Mouse (Mus musculus) mature B cell (primary cell): Measurements from ENCODE around the gene Pafah2.

ENCODE experiments used
- in situ Hi-C: fragments of 300-500 bp; cut with MboI; formaldehyde crosslinking; loops from 2 replicates; pipeline ENCODE4 v1.14.3; 2019

Pafah2 gene

DNA sequence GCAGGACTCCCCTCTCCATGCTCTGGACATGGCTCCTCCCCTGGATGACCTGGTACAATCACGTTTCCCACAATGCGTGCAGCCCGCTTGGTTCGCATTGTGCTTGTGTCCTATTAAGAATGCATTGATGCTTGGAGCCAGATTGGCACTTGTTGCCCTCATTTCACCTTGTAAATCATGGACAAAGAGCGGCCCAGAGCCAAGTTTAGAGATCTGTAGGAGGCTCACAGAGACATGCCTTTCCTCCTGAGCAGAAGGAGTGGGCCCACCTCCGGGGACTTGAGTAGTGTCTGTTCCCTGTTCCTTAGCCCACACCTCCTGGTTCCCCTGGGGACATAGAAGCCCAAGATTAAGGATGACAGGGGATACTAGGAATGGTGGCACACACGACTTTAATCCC lies 27.8 kb downstream of the Pafah2 start:
- in situ Hi-C loops, result no loop called here

DNA sequence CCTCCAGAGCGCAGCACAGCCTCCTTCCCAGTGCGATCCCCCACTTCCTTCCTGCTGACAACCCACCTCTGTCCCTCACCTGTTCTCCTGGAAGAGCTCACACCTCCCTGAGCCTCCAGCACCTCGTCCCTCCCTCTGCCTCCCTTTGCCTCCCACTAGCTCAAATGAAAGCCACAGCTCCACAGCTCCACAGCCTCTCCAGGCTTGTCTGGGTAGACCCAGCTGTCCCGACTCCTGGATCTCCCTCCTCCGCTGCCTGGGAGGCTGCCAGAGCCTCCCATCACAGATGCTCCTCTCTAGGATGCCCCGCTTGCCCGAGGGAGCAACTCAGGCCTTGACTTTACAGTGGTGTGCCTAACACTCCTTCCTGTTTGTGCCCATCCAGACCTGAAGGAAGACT lies 29.0 kb downstream of the Pafah2 start:
- in situ Hi-C loops, result no loop called here

DNA sequence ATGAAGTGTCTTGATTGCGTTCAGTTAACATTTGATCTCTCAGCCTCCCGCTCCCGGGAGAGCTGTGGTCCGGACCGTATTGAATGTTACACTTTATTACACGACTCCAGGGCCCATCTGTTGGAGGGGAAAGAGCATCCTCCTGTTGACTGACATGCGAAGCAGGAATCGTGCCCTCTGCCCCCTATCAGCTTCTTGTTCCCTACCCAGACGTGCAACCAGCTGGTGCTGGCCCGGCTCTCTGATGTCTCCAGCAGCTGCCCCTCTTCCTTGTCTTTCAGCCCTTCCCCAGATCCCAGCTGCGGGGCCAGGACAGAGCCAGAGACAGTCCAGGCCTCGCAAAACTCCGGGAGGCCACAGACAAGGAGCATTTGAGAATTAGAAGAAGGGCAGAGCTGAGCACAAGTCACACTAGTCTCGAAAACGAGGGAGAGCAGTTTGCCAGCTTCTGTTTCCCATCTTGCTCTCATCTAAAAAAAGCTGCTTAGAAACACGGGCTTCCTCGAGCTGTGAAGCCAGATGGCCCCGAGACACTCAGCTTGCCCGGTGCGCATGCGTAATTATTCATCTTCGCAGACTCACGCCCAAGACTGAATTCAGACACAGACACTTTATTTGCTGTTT lies 34.4 kb downstream of the Pafah2 start:
- in situ Hi-C loops, result no loop called here

DNA sequence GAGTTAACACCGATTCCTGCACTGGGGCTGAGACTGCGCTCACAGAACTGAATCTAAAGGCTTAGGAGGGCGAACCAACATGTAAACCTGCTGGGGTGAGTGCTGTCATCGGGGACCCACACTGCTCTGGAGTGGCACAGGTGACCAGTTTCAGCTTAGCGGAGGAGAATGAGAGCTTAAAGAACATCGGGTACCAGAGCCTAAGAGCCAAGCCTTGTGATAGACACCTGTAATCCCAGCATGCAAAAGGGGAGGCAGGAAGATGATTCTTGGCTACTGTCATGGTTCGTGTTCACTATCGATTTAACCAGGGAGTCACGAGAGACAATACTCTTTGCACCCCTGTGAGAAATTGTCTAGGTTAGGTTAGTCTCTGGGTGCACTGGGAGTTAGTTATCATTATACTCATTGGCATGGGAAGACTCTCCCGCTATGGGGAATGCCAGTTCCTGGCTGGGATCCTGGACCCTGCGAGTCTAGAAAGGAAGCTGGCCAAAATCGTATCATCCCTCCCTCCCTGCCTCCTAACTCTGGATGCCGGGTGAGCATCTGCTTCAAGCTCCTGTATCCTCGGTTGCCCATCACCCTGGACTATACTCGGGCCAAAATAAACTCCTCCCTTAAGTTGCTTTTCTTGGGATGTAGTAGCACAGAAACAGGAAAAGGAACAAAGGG lies 36.7 kb downstream of the Pafah2 start:
- in situ Hi-C loops, result no loop called here

DNA sequence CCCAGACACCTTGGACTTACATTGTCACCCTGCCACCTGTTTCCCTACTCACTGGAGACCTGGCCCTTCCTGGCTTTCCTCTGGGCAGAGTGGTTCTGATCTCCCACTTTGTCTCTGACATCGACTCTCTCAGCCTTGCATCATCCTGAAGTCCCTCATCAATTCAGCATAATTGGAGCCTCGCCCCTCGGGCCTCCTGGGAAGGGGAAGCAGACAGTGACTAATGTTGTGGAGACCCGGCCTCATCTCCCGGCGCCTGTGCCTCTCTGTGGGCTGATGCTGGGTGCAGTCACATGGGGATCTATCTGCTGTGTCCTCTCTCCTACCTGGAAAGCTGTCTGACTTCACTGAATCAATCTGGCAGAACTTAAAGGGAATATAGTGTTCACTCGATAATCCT lies 40.1 kb downstream of the Pafah2 start:
- in situ Hi-C loops, result no loop called here

DNA sequence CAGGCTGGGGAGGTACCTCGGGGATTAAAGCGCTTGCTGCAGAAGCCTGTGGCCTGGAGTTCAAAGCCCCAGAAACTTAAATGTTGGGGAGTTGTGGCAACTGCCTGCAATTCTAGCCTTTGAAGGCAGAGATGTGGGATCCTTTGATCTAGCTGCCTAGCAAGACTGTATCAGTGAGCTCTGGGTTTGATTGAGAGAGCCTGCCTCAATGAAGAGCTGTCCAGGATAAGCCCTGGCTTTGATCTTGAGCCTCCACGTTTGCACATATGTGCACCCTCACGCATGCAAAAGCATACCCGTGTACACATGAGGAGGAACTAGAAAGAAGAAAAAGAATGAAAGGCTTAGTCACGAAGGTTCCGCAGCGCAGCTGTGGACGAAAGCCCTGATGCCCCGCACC lies 40.5 kb downstream of the Pafah2 start:
- in situ Hi-C loops, result no loop called here

DNA sequence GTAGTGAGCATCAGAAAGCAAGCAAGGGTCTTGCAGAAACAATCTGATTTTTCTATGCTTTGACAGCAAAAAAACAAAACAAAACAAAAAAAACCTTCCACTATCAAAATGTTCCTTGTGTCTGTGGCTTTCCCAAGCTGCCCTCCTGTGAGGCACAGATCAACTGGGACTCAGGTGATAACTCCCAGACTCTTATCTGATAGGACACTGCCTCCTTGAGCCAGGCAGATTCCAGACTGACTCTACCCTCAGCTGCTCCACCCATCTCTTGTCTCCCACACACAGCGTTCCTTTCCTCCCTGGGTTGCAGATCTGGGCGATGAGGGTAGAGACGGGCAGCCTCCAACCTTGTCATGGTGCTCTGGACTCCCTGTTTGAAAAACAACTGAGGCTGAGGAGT lies 43.0 kb downstream of the Pafah2 start:
- in situ Hi-C loops, result no loop called here

DNA sequence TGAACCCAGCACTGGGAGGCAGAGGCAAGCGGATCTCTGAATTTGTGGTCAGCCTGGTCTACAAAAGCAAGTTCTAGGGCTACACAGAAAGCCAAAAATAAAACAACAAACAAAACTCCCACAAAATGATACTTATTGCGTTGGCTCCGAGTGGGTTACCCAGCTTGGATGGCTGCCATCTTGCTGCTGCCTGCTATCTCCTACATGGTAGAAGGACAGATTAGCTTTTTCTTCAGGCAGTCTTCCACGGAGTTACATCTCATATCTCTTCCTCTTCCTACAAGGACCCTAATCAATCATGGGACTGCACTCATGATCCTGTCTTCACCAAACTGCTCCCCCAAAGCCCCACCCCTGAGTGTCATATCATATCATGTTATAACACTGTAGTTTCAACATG lies 43.8 kb downstream of the Pafah2 start:
- in situ Hi-C loops, result no loop called here

DNA sequence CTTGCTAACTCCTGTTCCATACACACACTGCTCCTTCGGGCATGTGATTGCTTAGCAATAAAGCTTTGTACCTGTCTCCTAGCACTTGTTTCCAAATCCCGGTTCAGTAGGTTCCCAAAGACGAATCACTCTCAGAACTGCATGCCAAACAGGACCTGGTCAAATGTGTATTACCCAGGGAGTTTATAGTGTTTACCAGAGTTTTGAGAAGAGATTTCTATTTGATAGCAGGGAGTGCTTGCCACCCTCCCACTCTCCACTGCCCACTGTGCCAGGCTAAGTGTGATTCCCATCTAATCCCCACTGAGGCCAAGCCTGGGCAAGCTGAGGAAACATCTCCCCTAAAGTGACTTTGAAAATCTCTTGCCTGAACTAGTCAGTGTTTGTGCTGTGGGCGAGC lies 46.1 kb downstream of the Pafah2 start:
- in situ Hi-C loops, result no loop called here

DNA sequence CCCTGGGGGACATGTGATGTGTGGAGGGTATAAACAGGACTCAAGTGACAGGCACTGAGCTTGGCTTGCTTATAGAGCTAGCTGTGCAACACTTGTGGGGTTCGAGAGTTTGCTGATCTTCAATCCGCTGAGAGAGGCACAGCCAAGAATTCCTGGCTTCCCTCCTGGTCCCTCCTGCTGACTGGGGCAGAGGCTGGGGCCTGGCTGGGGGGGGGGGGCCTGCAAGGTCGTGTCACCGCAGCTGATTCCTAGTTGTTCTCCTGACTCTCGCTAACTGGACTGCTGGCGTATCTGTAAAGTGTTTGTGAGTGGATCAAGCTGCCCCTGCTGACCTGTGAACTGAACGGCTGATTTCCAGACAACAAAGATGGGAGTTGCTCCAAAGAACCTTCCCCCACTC lies 47.5 kb downstream of the Pafah2 start:
- in situ Hi-C loops, result no loop called here

DNA sequence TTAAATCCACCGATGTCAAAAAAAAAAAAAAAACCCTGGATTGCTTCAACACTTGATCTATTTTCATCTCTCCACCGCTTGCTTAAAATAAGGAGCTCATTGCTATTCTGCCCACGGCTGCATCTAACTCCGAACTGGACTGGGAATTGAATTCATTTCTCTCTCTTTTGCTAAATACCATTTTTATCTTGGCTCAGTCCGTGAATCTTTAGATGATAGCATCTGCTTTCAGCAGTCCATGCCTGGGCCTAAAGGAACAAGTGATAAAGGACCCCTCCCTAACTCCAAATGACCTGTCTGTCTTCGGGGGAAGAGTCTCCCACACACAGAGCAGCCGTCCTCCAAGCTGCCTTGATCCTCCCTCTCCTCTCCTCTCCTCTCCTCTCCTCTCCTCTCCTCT lies 48.8 kb downstream of the Pafah2 start:
- in situ Hi-C loops, result no loop called here

DNA sequence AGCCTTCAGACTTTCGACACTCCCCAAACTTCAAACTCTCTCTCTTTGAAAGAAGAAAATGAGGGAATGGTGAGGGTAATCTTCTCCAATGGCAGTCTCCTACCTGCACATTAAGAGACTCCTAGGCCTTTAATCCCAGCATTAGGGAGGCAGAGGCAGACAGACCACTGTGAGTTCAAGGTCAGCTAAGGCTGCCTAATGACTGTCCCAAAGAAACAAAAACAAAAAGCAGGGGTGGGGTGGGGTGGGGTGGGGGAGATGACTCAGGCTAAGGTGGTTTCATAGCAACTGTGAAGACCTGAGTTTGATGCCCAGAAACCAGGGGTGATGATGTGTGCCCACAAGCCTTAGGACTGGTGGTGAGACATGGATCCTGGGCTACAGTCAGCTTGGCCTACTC lies 49.4 kb downstream of the Pafah2 start:
- in situ Hi-C loops, result no loop called here

DNA sequence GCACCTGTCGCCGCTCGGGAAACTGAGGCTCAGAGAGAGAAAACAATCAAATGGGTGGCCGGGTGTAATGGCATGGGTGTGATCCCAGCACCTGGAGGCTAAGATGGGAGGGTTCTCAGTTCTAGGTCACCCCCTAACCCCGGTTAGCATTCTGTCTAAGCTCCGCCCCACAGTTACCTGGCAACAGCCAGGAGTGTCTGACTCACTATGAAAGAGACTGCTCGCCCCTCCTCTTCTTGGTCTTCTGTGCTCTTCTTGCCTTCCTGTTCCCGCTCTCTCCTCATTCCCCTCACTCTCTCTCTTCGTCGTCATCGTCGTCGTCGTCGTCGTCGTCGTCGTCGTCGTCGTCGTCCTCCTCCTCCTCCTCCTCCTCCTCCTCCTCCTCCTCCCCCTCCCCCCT lies 51.8 kb downstream of the Pafah2 start:
- in situ Hi-C loops, result no loop called here

DNA sequence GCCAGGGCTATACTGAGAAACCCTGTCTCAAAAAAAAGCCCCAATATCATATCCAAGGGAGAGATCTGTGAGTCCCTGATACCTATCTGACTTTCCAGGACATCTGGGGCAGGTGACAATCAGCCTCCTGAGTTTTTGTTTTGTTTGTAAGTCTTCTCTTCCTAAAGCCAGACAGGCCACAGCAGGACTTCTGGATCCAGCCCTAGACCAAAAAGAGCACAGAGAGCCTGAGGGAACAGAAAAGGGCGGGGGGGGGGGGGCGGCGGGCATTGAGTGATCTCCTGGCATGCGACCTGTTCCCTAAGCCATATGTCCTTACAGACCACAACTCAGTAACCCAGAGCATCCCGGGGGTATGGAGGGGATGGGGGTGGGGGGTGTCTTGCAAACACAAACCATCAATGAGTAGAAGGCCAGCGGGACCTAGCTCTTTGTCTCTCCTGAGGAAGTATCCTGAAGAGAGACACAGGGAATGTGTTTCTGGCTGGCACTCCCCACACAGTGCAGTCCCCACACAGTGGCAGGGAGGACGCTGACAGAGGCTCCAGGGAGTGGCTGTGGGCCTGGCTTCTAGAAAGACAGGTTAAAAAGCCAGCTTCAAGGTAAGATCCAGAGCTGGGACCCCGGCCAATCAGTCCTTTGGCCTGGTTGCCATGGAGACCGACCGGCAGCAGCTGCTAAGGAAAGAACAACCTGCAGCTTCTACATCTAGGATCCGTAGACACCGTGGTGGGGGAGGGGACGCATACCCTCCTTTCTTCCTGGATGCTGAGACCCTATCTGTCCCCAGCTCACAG lies 53.7 kb downstream of the Pafah2 start:
- in situ Hi-C loops, result no loop called here

DNA sequence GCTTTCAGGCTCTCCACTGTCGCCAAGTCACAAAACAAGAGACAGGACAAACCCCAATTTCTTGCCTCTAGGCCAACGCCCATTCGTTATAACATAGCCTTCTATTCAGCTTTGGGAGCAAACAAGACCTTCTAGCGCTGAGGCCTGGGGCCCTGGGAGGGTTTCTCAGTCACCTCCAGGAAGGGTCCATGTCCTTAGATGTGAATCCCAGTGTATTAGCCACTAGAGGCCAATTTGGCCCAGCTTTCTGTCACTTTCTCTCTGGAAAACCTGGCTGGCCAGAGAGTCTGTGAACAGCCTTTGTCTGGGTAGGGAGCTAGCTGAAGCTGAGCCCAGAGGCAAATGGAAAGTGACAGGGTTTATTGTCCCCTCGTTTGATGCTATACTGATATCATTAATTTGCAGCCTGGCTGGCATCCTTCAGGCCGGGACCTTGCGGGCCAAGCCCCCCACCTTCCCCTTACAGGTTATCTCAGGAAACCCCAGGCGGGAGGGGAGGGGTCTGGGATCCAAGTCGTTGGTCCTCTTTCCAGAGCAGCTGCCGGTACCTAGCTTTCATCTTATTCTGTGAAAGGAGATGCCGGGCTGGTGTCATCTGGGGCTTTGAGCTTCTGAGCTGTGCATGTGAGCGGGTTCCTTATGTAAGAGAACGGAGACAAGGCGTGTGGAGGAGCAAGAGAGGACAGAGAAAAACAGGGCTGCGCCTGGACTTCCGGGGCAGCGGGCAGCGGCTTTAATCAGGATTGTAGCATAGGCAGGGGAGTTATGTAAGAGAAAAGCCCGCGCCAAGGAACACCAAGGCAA lies 54.5 kb downstream of the Pafah2 start:
- in situ Hi-C loops, result no loop called here

DNA sequence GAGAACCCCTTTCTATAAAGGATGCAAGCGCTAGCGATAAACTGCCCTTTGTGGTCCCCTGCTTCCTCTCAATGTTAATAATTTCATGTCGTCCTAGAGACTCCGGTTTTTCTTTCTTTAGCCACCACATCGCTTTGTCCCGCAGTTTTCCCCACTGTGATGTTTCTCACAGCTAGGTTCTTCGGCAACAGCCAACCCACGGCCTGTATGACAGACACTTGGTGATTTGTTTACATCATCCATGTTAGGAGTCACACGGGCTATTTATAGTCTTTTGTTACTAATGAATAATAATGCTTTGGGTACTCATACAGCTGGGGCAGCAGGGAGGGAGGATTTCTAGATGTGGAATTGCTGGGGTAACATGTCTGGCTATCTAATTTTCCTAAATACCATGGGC lies 55.4 kb downstream of the Pafah2 start:
- in situ Hi-C loops, result no loop called here

DNA sequence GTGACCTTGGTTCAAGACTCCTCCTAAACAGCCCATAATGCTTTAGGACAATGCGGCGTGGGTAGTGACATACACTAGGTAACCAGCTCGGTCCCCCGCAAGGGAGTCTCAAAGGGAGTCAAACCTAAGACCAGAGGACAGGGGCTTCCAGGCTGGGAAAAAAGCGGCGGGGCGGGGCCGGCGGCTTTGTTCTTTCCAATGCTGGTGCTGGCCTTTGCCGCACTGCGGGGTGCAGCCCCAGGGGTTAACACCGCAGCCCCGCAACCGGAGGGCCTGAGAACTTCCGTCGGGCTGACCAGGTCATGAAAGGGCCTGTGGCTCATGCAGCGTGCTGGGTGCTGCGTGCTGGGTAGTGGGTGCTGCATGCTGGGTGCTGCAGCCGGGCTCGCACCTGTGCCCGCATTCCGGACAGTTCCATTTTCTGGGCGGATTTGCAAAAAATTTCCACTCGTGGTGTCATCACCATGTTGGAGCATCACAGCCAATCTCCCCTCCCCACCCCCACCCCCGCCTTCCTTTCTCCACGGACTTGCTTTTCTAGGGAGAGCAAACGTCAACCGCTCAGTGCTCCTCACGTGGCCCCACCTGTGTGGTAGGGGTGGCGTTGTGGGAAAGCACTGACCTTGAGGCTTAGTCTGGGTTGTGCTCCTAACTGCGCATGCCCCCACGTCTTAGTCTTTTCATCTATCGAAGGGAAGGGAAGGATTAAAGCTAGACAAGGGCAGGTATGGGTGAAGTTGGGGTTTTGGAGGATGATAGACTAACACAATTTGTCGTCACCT lies 57.7 kb downstream of the Pafah2 start:
- in situ Hi-C loops, result no loop called here

DNA sequence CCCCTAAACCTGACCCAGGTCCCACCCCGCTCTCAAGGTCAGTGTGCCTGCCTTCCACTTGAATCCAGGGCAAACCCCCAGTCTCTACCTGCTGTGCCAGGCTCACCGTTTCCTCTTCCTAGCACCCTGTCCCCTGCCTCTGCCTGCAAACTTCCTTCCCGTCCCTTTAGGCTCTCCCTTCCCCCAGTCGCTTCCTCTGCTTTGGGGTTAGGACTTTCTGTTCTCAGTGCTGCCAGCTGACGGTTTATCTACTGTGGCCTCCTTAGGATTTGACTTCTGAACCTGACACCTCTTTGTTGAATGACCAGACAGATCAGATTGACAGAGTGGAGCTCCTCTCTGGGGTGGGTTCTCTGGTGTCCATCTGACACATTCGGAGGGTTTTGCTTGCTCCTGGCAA lies 59.2 kb downstream of the Pafah2 start:
- in situ Hi-C loops, result no loop called here

DNA sequence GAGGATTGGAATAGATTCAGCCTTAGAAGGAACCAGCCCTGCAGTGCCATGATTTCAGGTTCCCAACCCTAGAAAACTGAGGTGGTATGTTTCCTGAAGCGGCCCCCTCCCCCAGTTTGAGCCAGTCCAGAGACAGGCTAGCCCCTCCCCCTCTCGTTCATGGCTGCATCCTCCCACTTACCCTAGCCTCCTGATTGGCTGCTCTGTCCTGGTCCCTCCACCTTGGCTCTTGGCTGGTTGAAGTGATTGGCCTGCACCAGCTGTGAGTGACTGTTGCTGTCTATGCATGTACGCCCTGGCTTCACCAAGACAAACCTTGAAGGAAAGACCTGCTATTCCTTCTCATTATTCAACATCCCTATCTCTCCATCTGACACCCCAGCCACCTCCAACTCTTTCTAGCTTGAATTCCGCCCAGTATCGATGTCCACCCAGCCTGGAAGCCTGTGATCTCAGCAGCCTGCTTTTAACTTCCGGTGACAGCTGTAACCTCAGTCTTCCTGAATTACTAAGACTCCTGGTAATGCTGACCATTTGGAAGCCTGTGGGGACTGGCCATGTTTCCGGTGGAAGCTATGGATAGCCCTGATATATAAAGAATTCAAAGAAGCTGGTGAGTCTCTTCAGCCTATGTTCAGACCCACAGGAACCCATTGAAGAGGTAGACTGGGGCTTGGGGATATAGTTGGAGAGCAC lies 61.2 kb downstream of the Pafah2 start:
- in situ Hi-C loops, result no loop called here

DNA sequence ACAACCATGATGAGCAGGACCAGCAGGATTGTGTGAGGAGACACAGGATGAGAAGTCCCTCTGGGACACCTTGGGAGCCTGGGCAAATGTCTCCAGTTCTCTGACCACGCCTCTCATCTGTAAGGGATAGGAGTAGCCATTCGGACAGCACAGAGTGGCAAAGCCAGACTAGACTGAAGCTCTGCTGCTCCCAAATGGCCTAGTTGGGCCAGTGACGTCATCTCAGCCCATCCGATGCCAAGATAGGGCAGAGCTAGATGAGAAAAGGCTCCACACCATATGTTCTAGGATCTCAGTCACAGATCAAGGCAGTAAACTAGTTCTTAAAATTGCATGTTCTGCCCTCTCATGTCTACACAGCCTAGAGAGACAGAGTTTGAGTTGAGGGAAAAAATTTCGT lies 62.7 kb downstream of the Pafah2 start:
- in situ Hi-C loops, result no loop called here

DNA sequence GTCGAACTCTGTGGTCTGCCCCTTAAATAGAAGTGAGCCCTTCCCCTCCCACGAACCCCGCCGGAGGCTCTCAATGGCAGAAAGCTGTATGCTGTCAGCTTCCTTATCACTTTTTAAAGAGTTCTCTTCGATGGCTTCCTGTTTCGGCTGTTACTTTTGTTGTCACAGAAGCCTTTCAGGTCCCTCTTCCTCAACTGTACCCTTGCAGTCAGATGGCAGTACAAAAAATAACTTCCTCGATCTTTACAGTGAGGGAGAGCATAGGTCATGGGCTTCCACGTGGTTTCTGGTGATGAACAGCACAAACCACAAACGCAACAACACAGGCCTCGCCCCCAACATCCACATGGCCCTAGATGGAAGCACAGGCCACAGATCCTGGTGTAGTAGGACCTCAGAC lies 64.2 kb downstream of the Pafah2 start:
- in situ Hi-C loops, result no loop called here
